Mouse (Mus musculus): Measurements from ENCODE around the gene Rad9a. TPM values are rescaled to one million over a fixed set of nuclear protein-coding genes. Genes with fewer than 3 reads are reported as not detected.

Gene Rad9a
- polyA plus RNA-seq, 1 experiment from 2014 or later: 39.4 TPM

- Histone ChIP-seq H3K9ac (replicated peaks; ENCODE audit: low read length) (peak overlapping the region; percentile 88; the same call in 1 of the 2 replicates), H3K27ac (ENCODE audit: low read length) (no peak overlapping the region)
- 79% methylated on average over 10 of the region's 10 CpGs for WGBS
These were observed 30.6 kb downstream of the Rad9a start for GRCm38 (mm10) chr19:4170723-4171392.

GRCm38 (mm10) chr19:4169810-4170209 lies 31.7 kb downstream of the Rad9a start:
- peak overlapping the region; percentile 50 for H3K4me3 ChIP-seq (ENCODE audit: low read length)
- peak; percentile 58 for ATAC-seq (ENCODE audit: low FRiP score, low TSS enrichment)
- WGBS: 3% methylated on average over 27 of the region's 27 CpGs
- no peaks in the 10 kb centered on the region for H3K9me3 ChIP-seq (ENCODE audit: low read length)
- H3K4me2 ChIP-seq (replicated peaks; ENCODE audit: low read depth, low read length): peak overlapping the region; percentile 85
- H3K27ac ChIP-seq (ENCODE audit: low read length): peak overlapping the region; percentile 74
- H3K36me3 ChIP-seq (ENCODE audit: insufficient read depth, low read length): no peaks in the 10 kb centered on the region
- H3K4me1 ChIP-seq (ENCODE audit: insufficient read depth, low read length): peaks cover 29% of the 10 kb centered on the region
- no peaks in the 10 kb centered on the region for H3K27me3 ChIP-seq (ENCODE audit: insufficient read depth, low read length)
- H3K9ac ChIP-seq (replicated peaks; ENCODE audit: low read length): peak overlapping the region; percentile 88

More at GRCm38 (mm10) chr19:4170723-4171392, 30.6 kb downstream of the Rad9a start:
- no peak overlapping the region for H3K4me2 ChIP-seq (replicated peaks; ENCODE audit: low read depth, low read length)
- H3K9me3 ChIP-seq (ENCODE audit: low read length): no peaks in the 10 kb centered on the region
- H3K4me1 ChIP-seq (ENCODE audit: insufficient read depth, low read length): peaks cover 38% of the 10 kb centered on the region
- no peak overlapping the region for H3K4me3 ChIP-seq (ENCODE audit: low read length)
- no peaks in the 10 kb centered on the region for H3K27me3 ChIP-seq (ENCODE audit: insufficient read depth, low read length)
- no peak for ATAC-seq (ENCODE audit: low FRiP score, low TSS enrichment)
- H3K36me3 ChIP-seq (ENCODE audit: insufficient read depth, low read length): no peaks in the 10 kb centered on the region

- Histone ChIP-seq H3K27me3 (ENCODE audit: insufficient read depth, low read length) (no peaks in the 10 kb centered on the region), H3K4me2 (replicated peaks; ENCODE audit: low read depth, low read length) (peak overlapping the region; percentile 85), H3K4me1 (ENCODE audit: insufficient read depth, low read length) (peaks cover 29% of the 10 kb centered on the region), H3K27ac (ENCODE audit: low read length) (peak overlapping the region; percentile 74), H3K4me3 (ENCODE audit: low read length) (peak overlapping the region; percentile 50), H3K9me3 (ENCODE audit: low read length) (no peaks in the 10 kb centered on the region), H3K9ac (replicated peaks; ENCODE audit: low read length) (peak overlapping the region; percentile 88), H3K36me3 (ENCODE audit: insufficient read depth, low read length) (no peaks in the 10 kb centered on the region)
- peak; percentile 96 for ATAC-seq (ENCODE audit: low FRiP score, low TSS enrichment)
- WGBS: under 1% methylated on average over 43 of the region's 43 CpGs
These were observed 32.1 kb downstream of the Rad9a start for GRCm38 (mm10) chr19:4169378-4169784.

DNA sequence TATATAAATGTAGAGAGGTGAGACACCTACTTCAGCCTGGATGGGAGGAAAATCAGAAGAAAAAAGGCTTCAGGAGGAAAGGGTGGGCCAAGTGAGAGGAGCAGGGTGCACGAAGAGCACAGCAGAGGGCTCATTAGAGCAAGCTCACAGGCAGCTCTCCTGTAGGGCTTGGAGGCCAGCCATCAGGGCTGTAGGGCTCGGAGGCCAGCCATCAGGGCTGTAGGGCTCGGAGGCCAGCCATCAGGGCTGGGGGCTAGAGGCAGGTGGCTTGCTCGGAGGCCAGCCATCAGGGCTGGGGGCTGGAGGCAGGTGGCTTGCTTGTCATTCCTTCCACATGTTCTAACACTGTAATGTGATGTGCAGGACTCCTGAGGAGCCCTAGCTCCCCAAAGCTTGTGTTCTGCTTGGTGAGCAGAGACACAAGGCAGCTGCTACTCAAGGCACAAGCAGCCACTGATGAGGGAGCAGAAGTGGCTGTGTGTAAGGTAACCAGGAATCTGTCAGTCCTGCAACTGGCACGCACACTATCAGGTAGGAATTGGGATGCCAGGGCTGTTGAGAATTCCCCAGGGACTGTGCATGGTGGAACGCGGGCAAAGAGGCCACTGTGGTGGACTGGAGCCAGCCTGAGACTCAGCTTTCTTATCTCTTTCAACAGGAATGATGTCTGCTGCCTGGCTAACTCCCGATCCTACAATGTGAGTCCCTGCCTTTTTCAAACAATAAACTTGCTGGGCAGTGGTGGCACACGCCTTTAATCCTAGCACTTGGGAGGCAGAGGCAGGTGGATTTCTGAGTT lies 34.6 kb downstream of the Rad9a start:
- no peak overlapping the region for H3K4me3 ChIP-seq (ENCODE audit: low read length)
- 78% methylated on average over 9 of the region's 9 CpGs for WGBS

DNA sequence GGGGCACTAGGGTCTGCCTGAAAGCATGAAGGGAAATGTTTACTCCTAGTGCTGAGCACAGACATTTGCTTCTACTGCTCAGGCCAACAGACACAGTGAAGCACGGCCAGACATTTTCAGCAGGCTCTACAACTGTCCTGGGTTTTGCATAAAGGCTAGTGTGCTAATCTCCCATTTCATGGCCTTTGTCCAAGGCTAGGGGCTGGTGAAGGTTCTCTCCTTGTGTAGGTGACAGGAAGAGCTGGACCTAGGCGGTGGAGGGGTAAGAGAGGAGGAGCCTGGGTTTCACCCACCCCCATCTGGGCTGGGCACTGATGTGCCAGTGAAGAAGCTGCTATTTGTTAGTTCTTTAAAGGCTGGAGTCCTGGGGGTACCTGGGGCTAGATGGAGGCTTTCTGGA lies 36.7 kb downstream of the Rad9a start:
- Histone ChIP-seq H3K4me2 (replicated peaks; ENCODE audit: low read depth, low read length) (no peak overlapping the region), H3K4me3 (ENCODE audit: low read length) (no peak overlapping the region), H3K27ac (ENCODE audit: low read length) (no peak overlapping the region; the same call in 1 of the 2 replicates), H3K27me3 (ENCODE audit: insufficient read depth, low read length) (no peaks in the 10 kb centered on the region), H3K4me1 (ENCODE audit: insufficient read depth, low read length) (peaks cover 11% of the 10 kb centered on the region), H3K9me3 (ENCODE audit: low read length) (no peaks in the 10 kb centered on the region), H3K36me3 (ENCODE audit: insufficient read depth, low read length) (peaks cover 10% of the 10 kb centered on the region), H3K9ac (replicated peaks; ENCODE audit: low read length) (no peak overlapping the region)
- ATAC-seq (ENCODE audit: low FRiP score, low TSS enrichment): no peak
- WGBS: 84% methylated on average over 2 of the region's 2 CpGs

More for the DNA sequence above, 34.6 kb downstream of the Rad9a start:
- Histone ChIP-seq H3K27ac (ENCODE audit: low read length) (no peak overlapping the region), H3K9me3 (ENCODE audit: low read length) (no peaks in the 10 kb centered on the region), H3K4me1 (ENCODE audit: insufficient read depth, low read length) (peaks cover 27% of the 10 kb centered on the region), H3K9ac (replicated peaks; ENCODE audit: low read length) (no peak overlapping the region), H3K27me3 (ENCODE audit: insufficient read depth, low read length) (no peaks in the 10 kb centered on the region), H3K36me3 (ENCODE audit: insufficient read depth, low read length) (no peaks in the 10 kb centered on the region), H3K4me2 (replicated peaks; ENCODE audit: low read depth, low read length) (no peak overlapping the region)
- no peak for ATAC-seq (ENCODE audit: low FRiP score, low TSS enrichment)

DNA sequence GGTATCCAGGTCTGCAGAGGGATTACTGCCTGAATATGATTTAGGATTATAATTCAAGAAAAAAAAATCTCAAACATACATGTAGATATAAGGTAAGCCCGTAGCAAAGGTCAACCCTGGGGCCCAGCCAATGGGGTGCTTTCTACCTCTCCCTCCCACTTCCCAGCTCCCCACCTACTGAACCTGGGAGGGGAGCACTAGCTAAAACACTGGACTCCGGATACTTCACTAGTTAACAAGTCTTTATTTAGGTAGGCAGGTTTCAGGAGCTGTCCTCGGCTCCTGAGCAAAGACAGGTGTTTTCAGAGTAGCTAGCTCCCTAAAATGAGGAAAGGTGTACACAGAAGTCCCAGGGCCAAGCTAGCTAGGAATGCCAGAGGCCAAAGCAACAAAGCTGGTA lies 37.4 kb downstream of the Rad9a start:
- peaks cover 16% of the 10 kb centered on the region for H3K36me3 ChIP-seq (ENCODE audit: insufficient read depth, low read length)
- ATAC-seq (ENCODE audit: low FRiP score, low TSS enrichment): no peak
- WGBS: 76% methylated on average over 3 of the region's 3 CpGs
- no peak overlapping the region for H3K4me3 ChIP-seq (ENCODE audit: low read length)
- H3K4me2 ChIP-seq (replicated peaks; ENCODE audit: low read depth, low read length): no peak overlapping the region
- no peak overlapping the region for H3K9ac ChIP-seq (replicated peaks; ENCODE audit: low read length)
- H3K9me3 ChIP-seq (ENCODE audit: low read length): no peaks in the 10 kb centered on the region
- no peaks in the 10 kb centered on the region for H3K27me3 ChIP-seq (ENCODE audit: insufficient read depth, low read length)
- H3K27ac ChIP-seq (ENCODE audit: low read length): no peak overlapping the region
- peaks cover 10% of the 10 kb centered on the region for H3K4me1 ChIP-seq (ENCODE audit: insufficient read depth, low read length)

- Histone ChIP-seq H3K27ac (ENCODE audit: low read length) (peak overlapping the region; percentile 54; the same call in 1 of the 2 replicates), H3K36me3 (ENCODE audit: insufficient read depth, low read length) (peaks cover 22% of the 10 kb centered on the region), H3K4me2 (replicated peaks; ENCODE audit: low read depth, low read length) (peak overlapping the region; percentile 92), H3K4me3 (ENCODE audit: low read length) (peak overlapping the region; percentile 73), H3K4me1 (ENCODE audit: insufficient read depth, low read length) (peaks cover 10% of the 10 kb centered on the region), H3K9ac (replicated peaks; ENCODE audit: low read length) (peak overlapping the region; percentile 67), H3K9me3 (ENCODE audit: low read length) (no peaks in the 10 kb centered on the region), H3K27me3 (ENCODE audit: insufficient read depth, low read length) (no peaks in the 10 kb centered on the region)
- WGBS: 35% methylated on average over 4 of the region's 4 CpGs
- 0 out of 2 replicates have a peak, but pooled peaks have one; percentile 21 for ATAC-seq (ENCODE audit: low FRiP score, low TSS enrichment)
These were observed 37.9 kb downstream of the Rad9a start for GRCm38 (mm10) chr19:4163543-4163887.

DNA sequence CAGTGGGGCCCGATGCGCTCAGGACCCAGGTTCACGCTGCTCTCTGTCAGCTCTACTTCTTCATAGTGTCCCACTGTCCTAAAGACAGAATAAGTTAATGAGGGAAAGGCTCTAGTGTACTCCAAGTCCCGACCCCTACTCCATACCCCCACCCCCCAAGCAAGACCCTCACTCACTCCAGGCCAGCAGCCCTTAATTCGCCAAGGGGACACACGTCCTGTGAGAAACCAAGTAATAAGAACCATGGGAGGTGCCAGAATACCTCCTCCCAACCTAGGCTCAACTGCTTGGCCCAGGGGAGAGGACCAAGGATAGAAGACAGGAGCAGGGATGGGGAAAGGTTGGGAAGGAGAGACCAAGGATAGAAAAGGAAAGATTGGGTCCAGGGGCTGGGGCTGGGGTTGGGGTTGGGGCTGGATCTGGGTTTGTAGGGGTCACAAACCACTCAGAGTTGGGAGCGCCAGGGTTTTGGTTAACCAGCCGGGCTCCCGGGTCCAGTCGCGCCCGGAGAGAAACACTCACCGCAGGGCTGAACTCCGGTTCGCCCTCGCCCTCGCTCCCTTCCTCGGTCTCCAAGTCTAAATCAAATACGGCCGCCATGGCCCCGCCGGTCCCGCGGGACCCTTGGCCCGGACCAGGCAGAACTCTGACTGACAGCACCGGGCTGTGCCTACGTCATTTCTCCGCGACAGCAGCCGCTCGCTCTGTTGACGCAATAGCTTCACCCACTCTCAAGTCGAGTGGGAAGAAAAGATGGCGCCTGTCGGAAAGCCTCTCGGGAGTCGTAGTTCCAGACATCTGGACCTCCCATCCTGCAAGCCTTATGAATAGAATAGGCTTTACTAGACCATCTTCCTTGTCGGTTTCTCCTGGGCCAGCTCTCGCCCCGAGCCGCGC lies 38.6 kb downstream of the Rad9a start, which contains the start of gene Rps6kb2:
TSS of gene Rps6kb2 (minus strand) at position 709 of the 897 bp plus-strand sequence.
- H3K4me3 ChIP-seq (ENCODE audit: low read length): peak within 1 kb of the TSS; percentile 73
- 5% methylated on average over 42 of the region's 42 CpGs for WGBS
- peaks cover 28% of the 10 kb centered on the region for H3K36me3 ChIP-seq (ENCODE audit: insufficient read depth, low read length)
- peak within 1 kb of the TSS; percentile 54; the same call in 1 of the 2 replicates for H3K27ac ChIP-seq (ENCODE audit: low read length)
- peak; percentile 85 for ATAC-seq (ENCODE audit: low FRiP score, low TSS enrichment)
- H3K9ac ChIP-seq (replicated peaks; ENCODE audit: low read length): peak within 1 kb of the TSS; percentile 80
- no peaks in the 10 kb centered on the region for H3K27me3 ChIP-seq (ENCODE audit: insufficient read depth, low read length)
- H3K4me1 ChIP-seq (ENCODE audit: insufficient read depth, low read length): peaks cover 10% of the 10 kb centered on the region
- peak within 1 kb of the TSS; percentile 92 for H3K4me2 ChIP-seq (replicated peaks; ENCODE audit: low read depth, low read length)
- H3K9me3 ChIP-seq (ENCODE audit: low read length): no peaks in the 10 kb centered on the region

- 95% methylated on average over 8 of the region's 8 CpGs for WGBS
- H3K9me3 ChIP-seq (ENCODE audit: low read length): no peaks in the 10 kb centered on the region
- H3K36me3 ChIP-seq (ENCODE audit: insufficient read depth, low read length): peaks cover 44% of the 10 kb centered on the region
These were observed 42.4 kb downstream of the Rad9a start for GRCm38 (mm10) chr19:4159049-4159448.

More at GRCm38 (mm10) chr19:4159049-4159448, 42.4 kb downstream of the Rad9a start:
- H3K27ac ChIP-seq (ENCODE audit: low read length): no peak overlapping the region
- peaks cover 18% of the 10 kb centered on the region for H3K4me1 ChIP-seq (ENCODE audit: insufficient read depth, low read length)
- no peak overlapping the region for H3K9ac ChIP-seq (replicated peaks; ENCODE audit: low read length)
- no peaks in the 10 kb centered on the region for H3K27me3 ChIP-seq (ENCODE audit: insufficient read depth, low read length)
- no peak overlapping the region for H3K4me2 ChIP-seq (replicated peaks; ENCODE audit: low read depth, low read length)
- ATAC-seq (ENCODE audit: low FRiP score, low TSS enrichment): no peak
- H3K4me3 ChIP-seq (ENCODE audit: low read length): no peak overlapping the region

Data from kidney, embryonic 16.5 days (tissue).